Mouse (Mus musculus): ENCODE measurements around the gene Prkce.

DNA sequence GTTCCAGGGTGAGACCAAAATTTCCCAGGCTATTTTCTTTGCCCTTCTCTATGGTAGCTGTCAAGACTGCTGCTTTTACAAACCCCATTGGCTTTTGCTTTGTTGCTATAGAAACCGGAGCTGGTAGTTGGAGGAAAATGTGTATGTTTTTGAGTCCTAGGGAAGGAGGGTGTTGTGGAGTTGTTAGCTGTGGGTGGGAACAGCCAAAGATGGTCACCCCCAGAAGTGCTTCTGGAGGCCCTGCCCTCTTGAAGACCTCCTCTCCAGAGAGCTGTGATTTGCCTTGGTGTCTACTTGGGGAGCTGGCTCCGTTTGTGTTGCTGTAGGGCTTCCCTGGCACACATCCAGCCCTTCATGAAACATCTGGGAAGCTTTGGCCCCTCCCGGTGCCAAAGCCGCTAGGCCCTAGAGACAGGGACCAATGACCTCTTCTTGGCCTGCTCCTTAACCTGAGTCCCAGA, 203.5 kb downstream of the Prkce start:
- TF ChIP-seq EP300 (IDR thresholded peaks at IDR 0.05; ENCODE audit: low read depth) (no peak), CTCF (IDR thresholded peaks at IDR 0.05; ENCODE audit: low read depth) (no peak)
